Mouse (Mus musculus) midbrain, embryonic 14.5 days (tissue): ENCODE measurements around the gene Cep72. TPM values are rescaled to one million over a fixed set of nuclear protein-coding genes. Genes with fewer than 3 reads are reported as not detected.
"Not testable (repeated sequence)": the region's sequence is repeated elsewhere in the genome, so short reads cannot be mapped to it uniquely, and the experiment has no call there.

ENCODE experiments used
- ATAC-seq: fragments of 200-750 bp; cut with Nextera tagmentation; 2 replicates; pipeline ENCODE4 v1.8.0; 2017; ENCODE audit warnings: moderate number of reproducible peaks, moderate library complexity; ENCODE audit not compliant: low FRiP score, low TSS enrichment
- DNase-seq: peaks from one replicate; pipeline ENCODE4 v3.0.0-alpha.2; 2015
- H3K27ac ChIP-seq: fragments of 300-500 bp; sonication (generic); replicated peaks from 2 replicates; pipeline ENCODE4 v1.5.1; 2014; ENCODE audit warnings: mild to moderate bottlenecking, low read depth, low read length, moderate library complexity
- H3K27me3 ChIP-seq: fragments of 300-500 bp; sonication (generic); 2 replicates; pipeline ENCODE4 v1.6.1; 2014; ENCODE audit warnings: low read length, control low read depth, mixed read lengths; ENCODE audit not compliant: control insufficient read depth, insufficient read depth
- H3K36me3 ChIP-seq: fragments of 300-500 bp; sonication (generic); 2 replicates; pipeline ENCODE4 v1.6.1; 2014; ENCODE audit warnings: low read length, control low read depth; ENCODE audit not compliant: control insufficient read depth, insufficient read depth
- H3K4me1 ChIP-seq: fragments of 300-500 bp; sonication (generic); 2 replicates; pipeline ENCODE4 v1.6.1; 2014; ENCODE audit warnings: mild to moderate bottlenecking, antibody characterized with exemption, low read length, control low read depth; ENCODE audit not compliant: control insufficient read depth, insufficient read depth
- H3K4me2 ChIP-seq: fragments of 300-500 bp; sonication (generic); 2 replicates; pipeline ENCODE4 v1.6.1; 2014; ENCODE audit warnings: mild to moderate bottlenecking, low read length, moderate library complexity
- H3K4me3 ChIP-seq: fragments of 300-500 bp; sonication (generic); replicated peaks from 2 replicates; pipeline ENCODE4 v1.5.1; 2014; ENCODE audit warnings: low read depth, low read length
- H3K9ac ChIP-seq: fragments of 300-500 bp; sonication (generic); replicated peaks from 2 replicates; pipeline ENCODE4 v1.6.1; 2014; ENCODE audit warnings: mild to moderate bottlenecking, low read length, moderate library complexity
- H3K9me3 ChIP-seq: fragments of 300-500 bp; sonication (generic); 2 replicates; pipeline ENCODE4 v1.6.1; 2016; ENCODE audit warnings: low read length, control low read depth, mixed read lengths; ENCODE audit not compliant: control insufficient read depth
- WGBS: fragments of 180-500 bp; shearing (Covaris S2); extraction: QIAGEN DNeasy Blood & Tissue Kit; methylation state at CpG from one replicate; pipeline ENCODE4 v1.1.7; 2014; 5-methylcytosine and 5-hydroxymethylcytosine counted together
- polyA plus RNA-seq: library from polyadenylated mRNA; unstranded; fragments of >200 nt; fragmentation: Nextera tagmentation; extraction: Ambion mirVana; gene quantifications from 2 replicates; pipeline ENCODE4 v1.2.1, GENCODE M21; 2014

The Cep72 gene
- polyA plus RNA-seq, 1 experiment from 2014 or later = 13.3 TPM

DNA sequence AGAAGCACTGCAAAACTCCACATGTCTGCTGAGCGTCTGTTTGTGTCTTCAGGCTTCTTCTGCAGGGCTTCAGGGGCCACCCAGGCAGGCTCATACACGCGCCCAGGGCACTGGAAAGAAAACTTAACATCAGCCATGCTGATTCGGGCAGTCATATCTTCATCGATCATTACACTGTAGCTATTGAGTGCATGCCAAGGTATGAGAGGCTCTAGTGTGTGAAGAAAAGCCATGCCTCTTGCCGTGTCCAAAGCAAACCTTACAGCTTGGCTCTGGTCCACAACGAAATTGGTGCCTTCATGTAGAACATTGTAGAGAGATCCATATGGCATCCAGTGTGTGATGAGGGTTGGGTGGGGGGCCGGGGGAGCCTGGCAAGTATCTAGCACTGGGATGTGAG lies 43.1 kb downstream of the Cep72 start:
- H3K4me1 ChIP-seq, H3K4me2 ChIP-seq, H3K9ac ChIP-seq, H3K36me3 ChIP-seq, H3K9me3 ChIP-seq, ATAC-seq, H3K4me3 ChIP-seq, DNase-seq, H3K27me3 ChIP-seq, H3K27ac ChIP-seq: not testable (repeated sequence)
- WGBS = 93% methylated on average over 8 of the region's 8 CpGs

DNA sequence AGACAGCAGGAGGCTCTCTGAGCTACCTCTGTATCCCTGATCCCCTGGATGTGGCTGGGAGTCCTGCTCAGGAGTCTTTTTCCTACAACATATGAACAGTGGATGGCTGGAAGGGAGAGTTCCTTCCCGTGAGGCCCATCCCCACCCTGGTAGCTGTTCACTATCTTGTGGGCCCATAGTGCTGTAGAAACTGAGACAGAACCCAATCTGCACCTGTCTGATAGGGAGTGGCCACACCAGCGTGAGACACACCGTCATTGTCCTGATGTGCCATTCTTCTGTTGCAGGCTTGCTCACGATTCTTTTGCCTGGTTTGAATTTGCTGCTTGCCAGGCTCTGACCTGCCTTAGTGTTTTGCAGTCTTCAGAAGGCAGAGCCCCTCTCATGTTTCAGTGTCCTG lies 44.7 kb downstream of the Cep72 start:
- H3K4me2 ChIP-seq = no peak overlapping the region
- no peak overlapping the region for H3K9ac ChIP-seq
- no peaks in the 10 kb centered on the region for H3K27me3 ChIP-seq
- DNase-seq = no peak
- no peaks in the 10 kb centered on the region for H3K9me3 ChIP-seq
- H3K4me3 ChIP-seq = no peak overlapping the region
- H3K27ac ChIP-seq = no peak overlapping the region
- 0 out of 2 replicates have a peak, but pooled peaks cover 2% of the 10 kb centered on the region for H3K36me3 ChIP-seq
- 87% methylated on average over 4 of the region's 4 CpGs for WGBS
- no peak for ATAC-seq
- 0 out of 2 replicates have a peak, but pooled peaks cover 4% of the 10 kb centered on the region for H3K4me1 ChIP-seq

DNA sequence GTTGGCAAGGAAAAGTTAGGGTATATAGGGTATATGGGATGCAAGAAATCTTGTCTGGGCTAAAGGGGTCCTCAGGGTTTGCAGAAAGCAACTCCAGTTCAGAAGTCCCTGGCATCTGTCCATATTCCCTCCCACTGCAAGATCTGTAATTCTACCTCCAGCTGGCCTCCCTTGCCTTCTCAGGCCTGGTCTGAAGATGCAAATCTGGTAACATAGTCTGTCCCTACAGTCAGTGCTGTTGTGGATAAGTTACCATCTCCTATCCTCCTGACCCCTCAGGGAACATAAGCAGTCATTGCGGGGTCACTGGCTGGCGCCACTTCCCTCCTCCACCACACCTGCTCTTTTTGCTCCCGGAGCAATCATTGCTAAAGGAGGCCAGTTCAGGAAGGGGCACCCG lies 46.2 kb downstream of the Cep72 start:
- no peaks in the 10 kb centered on the region for H3K9me3 ChIP-seq
- DNase-seq (peak; percentile 18), ATAC-seq (no peak)
- H3K4me3 ChIP-seq = no peak overlapping the region
- H3K27me3 ChIP-seq = no peaks in the 10 kb centered on the region
- no peak overlapping the region for H3K27ac ChIP-seq
- H3K4me1 ChIP-seq = peaks cover 10% of the 10 kb centered on the region
- 67% methylated on average over 4 of the region's 4 CpGs for WGBS
- H3K4me2 ChIP-seq = no peak overlapping the region
- no peak overlapping the region for H3K9ac ChIP-seq
- no peaks in the 10 kb centered on the region for H3K36me3 ChIP-seq

DNA sequence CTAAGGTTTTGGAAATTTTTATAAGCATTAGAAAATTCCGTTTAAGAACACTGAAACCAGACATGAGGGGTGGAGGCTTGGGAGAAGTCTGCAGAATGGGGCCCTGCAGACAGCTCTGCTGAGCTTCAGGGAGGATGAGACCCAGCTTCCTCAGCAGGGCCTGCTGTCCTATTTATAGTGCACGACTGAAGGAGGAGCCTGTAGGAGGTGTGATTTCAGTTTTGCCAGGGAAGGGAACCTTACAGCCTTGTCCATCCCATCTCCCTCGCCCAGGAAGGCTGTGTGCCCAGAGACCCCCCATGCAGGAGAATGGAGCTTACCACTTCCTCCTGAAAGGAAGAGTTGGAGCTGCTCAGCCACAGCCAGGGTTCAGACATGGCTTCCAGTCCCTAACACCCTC lies 51.4 kb downstream of the Cep72 start:
- H3K4me3 ChIP-seq = peak overlapping the region; percentile 61
- H3K36me3 ChIP-seq = no peaks in the 10 kb centered on the region
- peaks cover 5% of the 10 kb centered on the region; the same call in 1 of the 2 replicates for H3K27me3 ChIP-seq
- ATAC-seq (0 out of 2 replicates have a peak, but pooled peaks have one; percentile 18), DNase-seq (peak; percentile 51)
- H3K27ac ChIP-seq = peak overlapping the region; percentile 60
- peaks cover 12% of the 10 kb centered on the region for H3K4me1 ChIP-seq
- H3K9ac ChIP-seq = peak overlapping the region; percentile 73; the same call in 1 of the 2 replicates
- no peaks in the 10 kb centered on the region for H3K9me3 ChIP-seq
- H3K4me2 ChIP-seq = peak overlapping the region; percentile 93
- WGBS = 18% methylated on average over 3 of the region's 3 CpGs

DNA sequence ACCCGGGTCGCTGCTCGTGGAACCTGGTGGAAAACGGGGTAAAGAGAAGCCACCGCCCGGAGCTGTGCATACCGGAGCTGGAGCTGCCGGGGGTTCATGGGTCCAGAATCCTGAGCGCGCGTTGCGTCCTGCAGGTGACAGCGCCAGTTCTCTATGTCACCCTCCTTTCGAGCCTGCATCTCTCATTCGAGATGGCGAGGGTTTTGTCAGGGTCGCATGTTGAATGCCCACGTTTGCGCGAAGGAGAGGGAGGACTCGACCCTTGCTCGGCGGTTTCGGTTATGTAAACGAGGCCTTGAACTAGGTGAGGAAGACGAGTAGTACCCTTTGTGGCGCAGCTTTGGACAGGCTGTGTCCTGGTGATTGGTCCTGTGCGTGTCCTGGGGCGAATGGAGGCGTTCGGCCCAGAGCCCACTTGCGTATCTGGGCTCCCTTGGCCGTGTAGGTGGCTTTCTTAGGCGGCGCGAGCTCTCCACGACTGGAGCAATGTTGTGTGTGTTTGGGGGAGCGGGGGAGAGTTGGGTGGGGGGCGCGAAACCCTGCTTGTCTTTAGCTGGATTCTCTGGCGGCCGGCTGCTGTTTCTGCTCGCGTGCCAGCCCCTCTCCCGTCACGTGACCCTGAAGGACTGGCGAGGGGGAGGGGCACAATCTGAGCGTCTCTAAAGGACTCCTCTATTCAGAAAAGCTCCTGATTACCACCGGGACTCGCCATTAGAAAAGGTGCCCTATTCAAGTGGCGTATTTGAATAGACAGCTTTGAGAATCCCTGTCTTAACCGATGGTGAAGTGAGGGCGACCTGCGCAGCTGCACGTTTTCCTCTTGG lies 52.1 kb downstream of the Cep72 start:
- peak overlapping the region; percentile 93 for H3K4me2 ChIP-seq
- no peaks in the 10 kb centered on the region for H3K9me3 ChIP-seq
- ATAC-seq = peak; percentile 77
- DNase-seq = peak; percentile 92
- H3K4me3 ChIP-seq = peak overlapping the region; percentile 61
- H3K27me3 ChIP-seq = peaks cover 5% of the 10 kb centered on the region; the same call in 1 of the 2 replicates
- under 1% methylated on average over 55 of the region's 55 CpGs for WGBS
- H3K9ac ChIP-seq = peak overlapping the region; percentile 73
- H3K27ac ChIP-seq = peak overlapping the region; percentile 60
- peaks cover 11% of the 10 kb centered on the region for H3K4me1 ChIP-seq
- H3K36me3 ChIP-seq = no peaks in the 10 kb centered on the region

DNA sequence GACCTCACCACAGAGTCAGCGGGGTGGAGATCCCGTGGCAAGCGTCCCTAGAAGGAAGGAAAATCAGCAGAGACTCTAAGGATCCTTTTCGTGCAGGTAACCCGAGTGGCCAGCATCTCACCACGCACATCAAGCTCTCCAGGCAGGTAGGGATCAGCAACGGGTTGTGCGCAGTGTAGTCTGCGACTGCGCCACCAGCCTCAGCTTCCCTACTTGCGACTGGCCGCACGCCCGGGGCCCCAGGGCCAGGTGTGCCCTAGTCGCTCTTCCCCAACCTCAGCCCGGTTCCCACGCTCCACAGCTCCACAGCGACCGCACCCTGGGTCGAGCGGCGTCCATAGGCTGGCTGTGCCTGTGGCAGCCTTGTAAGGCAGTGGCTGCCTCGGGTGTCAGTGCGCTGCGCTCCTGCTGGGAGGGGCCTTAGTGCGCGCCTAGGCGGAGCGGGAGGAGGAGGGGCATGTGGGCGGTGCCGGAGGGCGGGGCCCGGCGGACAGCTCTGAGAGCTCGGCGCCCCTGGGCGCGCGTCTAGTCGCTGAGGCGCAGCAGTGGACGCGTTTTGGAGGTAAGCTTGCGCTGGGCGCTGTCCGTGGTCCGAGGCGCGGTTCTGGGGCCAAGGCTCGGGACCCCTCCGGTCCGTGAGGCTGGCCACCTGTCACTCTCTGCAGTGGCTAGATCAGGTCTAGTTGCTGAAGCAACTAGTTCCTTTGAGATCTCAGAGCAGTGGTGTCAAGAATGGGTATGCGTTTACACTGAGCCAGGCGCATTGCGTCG lies 53.0 kb downstream of the Cep72 start, which contains the start of gene Tppp:
Gene Tppp (plus strand): TSS at position 460 of the 771 bp plus-strand sequence.
- H3K27me3 ChIP-seq = peaks cover 5% of the 10 kb centered on the region; the same call in 1 of the 2 replicates
- WGBS = under 1% methylated on average over 56 of the region's 56 CpGs
- H3K36me3 ChIP-seq = no peaks in the 10 kb centered on the region
- H3K9ac ChIP-seq = peak within 1 kb of the TSS; percentile 73
- H3K4me3 ChIP-seq = peak within 1 kb of the TSS; percentile 61
- H3K27ac ChIP-seq = peak within 1 kb of the TSS; percentile 60
- peak; percentile 91 for DNase-seq
- peak within 1 kb of the TSS; percentile 93 for H3K4me2 ChIP-seq
- H3K9me3 ChIP-seq = no peaks in the 10 kb centered on the region
- peaks cover 8% of the 10 kb centered on the region for H3K4me1 ChIP-seq
- ATAC-seq = peak; percentile 88

DNA sequence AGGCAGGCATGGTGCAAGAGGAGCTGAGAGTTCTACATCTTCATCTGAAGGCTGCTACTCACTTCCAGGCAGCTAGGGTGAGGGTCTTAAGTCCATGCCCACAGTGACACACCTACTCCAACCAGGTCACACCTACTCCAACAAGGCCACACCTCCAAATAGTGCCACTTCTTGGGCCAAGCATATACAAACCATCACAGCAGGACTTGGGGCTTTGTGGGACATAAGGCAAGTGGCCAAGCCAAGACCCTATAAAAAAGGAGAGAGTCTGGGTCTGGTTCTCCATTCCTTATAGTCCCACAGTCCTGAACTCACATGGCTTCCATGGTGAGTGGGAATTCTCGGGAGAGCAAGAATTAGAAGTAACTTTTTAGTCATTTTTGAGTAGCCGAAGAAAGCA lies 53.9 kb downstream of the Cep72 start:
- peak overlapping the region; percentile 93 for H3K4me2 ChIP-seq
- H3K4me1 ChIP-seq, DNase-seq, H3K27ac ChIP-seq, H3K4me3 ChIP-seq, H3K27me3 ChIP-seq, H3K9me3 ChIP-seq, ATAC-seq, H3K36me3 ChIP-seq, H3K9ac ChIP-seq: not testable (repeated sequence)
- 83% methylated on average over 2 of the region's 2 CpGs for WGBS

DNA sequence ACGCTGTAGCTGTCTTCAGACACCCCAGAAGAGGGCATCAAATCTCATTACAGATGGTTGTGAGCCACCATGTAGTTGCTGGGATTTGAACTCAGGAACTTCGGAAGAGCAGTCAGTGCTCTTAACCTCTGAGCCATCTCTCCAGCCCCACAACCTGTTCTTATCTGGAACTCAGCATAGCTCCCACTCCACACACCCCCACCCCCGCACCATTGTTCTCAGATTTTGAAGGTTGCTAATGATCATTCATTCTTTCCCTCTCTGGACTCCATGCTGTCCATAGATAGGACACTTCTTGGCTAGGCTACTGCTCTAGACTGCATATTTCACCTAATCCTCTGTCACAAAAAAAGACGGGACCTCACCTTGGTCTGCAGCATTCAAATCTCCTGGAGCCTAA lies 55.2 kb downstream of the Cep72 start:
- 92% methylated on average over 4 of the region's 4 CpGs for WGBS
- H3K4me2 ChIP-seq, DNase-seq, H3K4me3 ChIP-seq, H3K9ac ChIP-seq, H3K9me3 ChIP-seq, ATAC-seq, H3K36me3 ChIP-seq, H3K4me1 ChIP-seq, H3K27me3 ChIP-seq, H3K27ac ChIP-seq: not testable (repeated sequence)
